Mouse (Mus musculus): ENCODE measurements around the gene Stpg3. TPM values are rescaled to one million over a fixed set of nuclear protein-coding genes. Genes with fewer than 3 reads are reported as not detected.

Stpg3 gene
- total RNA-seq, 1 experiment = 0.45 TPM

GRCm38 (mm10) chr2:25242101-25242506 is 27.7 kb upstream of the Stpg3 start, which contains the start of the genes Rnf208 and Cysrt1:
TSS of gene Rnf208 (plus strand) at chr2:25242255.
TSS of gene Cysrt1 (minus strand) at chr2:25242452.
- Histone ChIP-seq H3K36me3 (ENCODE audit: control insufficient read depth, insufficient read depth, low read length, poor library complexity, severe bottlenecking) (peaks cover 7% of the 10 kb centered on the region; the same call in 1 of the 2 replicates), H3K9ac (ENCODE audit: insufficient read depth, low read depth, low read length, poor library complexity, severe bottlenecking) (peak within 1 kb of the TSS; percentile 82), H3K4me1 (ENCODE audit: control insufficient read depth in 2 of 2, insufficient read depth in 2 of 2, low read length in 2 of 2, poor library complexity in 1 of 2) (peaks cover 8 to 30% of the 10 kb centered on the region in 2 experiments; a peak in 3 of 4 replicates), H3K9me3 (ENCODE audit: control insufficient read depth, insufficient read depth, low read depth, low read length) (no peaks in the 10 kb centered on the region), H3K4me3 (ENCODE audit: insufficient read depth in 1 of 2, low read depth in 1 of 2, low read length in 2 of 2, poor library complexity in 1 of 2, severe bottlenecking in 1 of 2) (peak within 1 kb of the TSS; percentile 78 to 83), H3K27ac (ENCODE audit: insufficient read depth, low read depth, low read length, poor library complexity, severe bottlenecking) (no peak within 1 kb of the TSS; the same call in 1 of the 2 replicates)
- in situ Hi-C loops (cut with MboI; ENCODE audit: low sequenced_read_pairs in 2 of 2, unreplicated experiment in 2 of 2) = no loop called here
- TF ChIP-seq HCFC1 (IDR thresholded peaks at IDR 0.05; ENCODE audit: borderline replicate concordance, insufficient read depth, low read length) (no peak), ZNF384 (IDR thresholded peaks at IDR 0.05; ENCODE audit: low read depth, low read length) (no peak), MAFK (IDR thresholded peaks at IDR 0.05; ENCODE audit: insufficient read depth, low read depth, low read length) (no peak), ZC3H11A (IDR thresholded peaks at IDR 0.05; ENCODE audit: borderline replicate concordance, low read depth, low read length) (no peak), CHD2 (IDR thresholded peaks at IDR 0.05; ENCODE audit: low read depth, low read length) (no peak)
- DNase-seq (ENCODE audit: low read depth, low spot score) = no peak

- peaks cover 4% of the 10 kb centered on the region; the same call in 1 of the 2 replicates for H3K36me3 ChIP-seq (ENCODE audit: control insufficient read depth, insufficient read depth, low read length, poor library complexity, severe bottlenecking)
- no peak for DNase-seq (ENCODE audit: low read depth, low spot score)
- peaks cover 10 to 35% of the 10 kb centered on the region in 2 experiments for H3K4me1 ChIP-seq (ENCODE audit: control insufficient read depth in 2 of 2, insufficient read depth in 2 of 2, low read length in 2 of 2, poor library complexity in 1 of 2)
- H3K27ac ChIP-seq (ENCODE audit: insufficient read depth, low read depth, low read length, poor library complexity, severe bottlenecking) = no peak overlapping the region
- no peaks in the 10 kb centered on the region for H3K9me3 ChIP-seq (ENCODE audit: control insufficient read depth, insufficient read depth, low read depth, low read length)
- in situ Hi-C loops (cut with MboI; ENCODE audit: low sequenced_read_pairs in 2 of 2, unreplicated experiment in 2 of 2) = no loop called here
- peak overlapping the region; percentile 9 to 83 for H3K4me3 ChIP-seq (ENCODE audit: insufficient read depth in 1 of 2, low read depth in 1 of 2, low read length in 2 of 2, poor library complexity in 1 of 2, severe bottlenecking in 1 of 2)
- H3K9ac ChIP-seq (ENCODE audit: insufficient read depth, low read depth, low read length, poor library complexity, severe bottlenecking) = no peak overlapping the region
- TF ChIP-seq MAFK (IDR thresholded peaks at IDR 0.05; ENCODE audit: insufficient read depth, low read depth, low read length) (no peak), CHD2 (IDR thresholded peaks at IDR 0.05; ENCODE audit: low read depth, low read length) (no peak), HCFC1 (IDR thresholded peaks at IDR 0.05; ENCODE audit: borderline replicate concordance, insufficient read depth, low read length) (no peak), ZNF384 (IDR thresholded peaks at IDR 0.05; ENCODE audit: low read depth, low read length) (no peak), ZC3H11A (IDR thresholded peaks at IDR 0.05; ENCODE audit: borderline replicate concordance, low read depth, low read length) (no peak)
Measured at GRCm38 (mm10) chr2:25241438-25241775, 27.0 kb upstream of the Stpg3 start.

GRCm38 (mm10) chr2:25240723-25241437 is 26.4 kb upstream of the Stpg3 start:
- H3K36me3 ChIP-seq (ENCODE audit: control insufficient read depth, insufficient read depth, low read length, poor library complexity, severe bottlenecking) = peaks cover 3% of the 10 kb centered on the region; the same call in 1 of the 2 replicates
- H3K4me1 ChIP-seq (ENCODE audit: control insufficient read depth in 2 of 2, insufficient read depth in 2 of 2, low read length in 2 of 2, poor library complexity in 1 of 2) = peaks cover 11 to 41% of the 10 kb centered on the region in 2 experiments
- H3K9ac ChIP-seq (ENCODE audit: insufficient read depth, low read depth, low read length, poor library complexity, severe bottlenecking) = peak overlapping the region; percentile 27; the same call in 1 of the 2 replicates
- no peaks in the 10 kb centered on the region for H3K9me3 ChIP-seq (ENCODE audit: control insufficient read depth, insufficient read depth, low read depth, low read length)
- no peak overlapping the region; the same call in 1 of the 2 replicates for H3K27ac ChIP-seq (ENCODE audit: insufficient read depth, low read depth, low read length, poor library complexity, severe bottlenecking)
- TF ChIP-seq CHD2 (IDR thresholded peaks at IDR 0.05; ENCODE audit: low read depth, low read length) (no peak), HCFC1 (IDR thresholded peaks at IDR 0.05; ENCODE audit: borderline replicate concordance, insufficient read depth, low read length) (peak; percentile 56; the same call in 1 of the 2 replicates), ZNF384 (IDR thresholded peaks at IDR 0.05; ENCODE audit: low read depth, low read length) (no peak), ZC3H11A (IDR thresholded peaks at IDR 0.05; ENCODE audit: borderline replicate concordance, low read depth, low read length) (no peak), MAFK (IDR thresholded peaks at IDR 0.05; ENCODE audit: insufficient read depth, low read depth, low read length) (no peak)
- H3K4me3 ChIP-seq (ENCODE audit: insufficient read depth in 1 of 2, low read depth in 1 of 2, low read length in 2 of 2, poor library complexity in 1 of 2, severe bottlenecking in 1 of 2) = peak overlapping the region; percentile 9 to 35
- peak; percentile 91 for DNase-seq (ENCODE audit: low read depth, low spot score)
- in situ Hi-C loops (cut with MboI; ENCODE audit: low sequenced_read_pairs in 2 of 2, unreplicated experiment in 2 of 2) = no loop called here

GRCm38 (mm10) chr2:25240310-25240709 is 25.9 kb upstream of the Stpg3 start:
- Histone ChIP-seq H3K9me3 (ENCODE audit: control insufficient read depth, insufficient read depth, low read depth, low read length) (no peaks in the 10 kb centered on the region), H3K4me3 (ENCODE audit: insufficient read depth in 1 of 2, low read depth in 1 of 2, low read length in 2 of 2, poor library complexity in 1 of 2, severe bottlenecking in 1 of 2) (peak overlapping the region in 1 of 2 experiments; percentile 9; a peak in 2 of 4 replicates), H3K4me1 (ENCODE audit: control insufficient read depth in 2 of 2, insufficient read depth in 2 of 2, low read length in 2 of 2, poor library complexity in 1 of 2) (peaks cover 11 to 41% of the 10 kb centered on the region in 2 experiments), H3K27ac (ENCODE audit: insufficient read depth, low read depth, low read length, poor library complexity, severe bottlenecking) (0 out of 2 replicates have a peak overlapping the region, but pooled peaks have one; percentile 26), H3K9ac (ENCODE audit: insufficient read depth, low read depth, low read length, poor library complexity, severe bottlenecking) (peak overlapping the region; percentile 27; the same call in 1 of the 2 replicates), H3K36me3 (ENCODE audit: control insufficient read depth, insufficient read depth, low read length, poor library complexity, severe bottlenecking) (no peaks in the 10 kb centered on the region; the same call in 1 of the 2 replicates)
- TF ChIP-seq CHD2 (IDR thresholded peaks at IDR 0.05; ENCODE audit: low read depth, low read length) (no peak), MAFK (IDR thresholded peaks at IDR 0.05; ENCODE audit: insufficient read depth, low read depth, low read length) (no peak), HCFC1 (IDR thresholded peaks at IDR 0.05; ENCODE audit: borderline replicate concordance, insufficient read depth, low read length) (no peak), ZC3H11A (IDR thresholded peaks at IDR 0.05; ENCODE audit: borderline replicate concordance, low read depth, low read length) (no peak), ZNF384 (IDR thresholded peaks at IDR 0.05; ENCODE audit: low read depth, low read length) (no peak)
- no peak for DNase-seq (ENCODE audit: low read depth, low spot score)
- in situ Hi-C loops (cut with MboI; ENCODE audit: low sequenced_read_pairs in 2 of 2, unreplicated experiment in 2 of 2) = no loop called here

Measured in ES-E14 (cell line).